Mouse (Mus musculus) left cerebral cortex, adult 9 months (tissue): ENCODE results near the gene Kirrel3.

Experiments used
- DNase-seq, 2 experiments: peaks; one replicate each; pipeline ENCODE4 v3.0.0; 2022; ENCODE audit warnings: low spot score in 2 of 2

The Kirrel3 gene

GRCm38 (mm10) chr9:35026311-35026710 is 540.6 kb downstream of the Kirrel3 start:
- no peak for DNase-seq

DNA sequence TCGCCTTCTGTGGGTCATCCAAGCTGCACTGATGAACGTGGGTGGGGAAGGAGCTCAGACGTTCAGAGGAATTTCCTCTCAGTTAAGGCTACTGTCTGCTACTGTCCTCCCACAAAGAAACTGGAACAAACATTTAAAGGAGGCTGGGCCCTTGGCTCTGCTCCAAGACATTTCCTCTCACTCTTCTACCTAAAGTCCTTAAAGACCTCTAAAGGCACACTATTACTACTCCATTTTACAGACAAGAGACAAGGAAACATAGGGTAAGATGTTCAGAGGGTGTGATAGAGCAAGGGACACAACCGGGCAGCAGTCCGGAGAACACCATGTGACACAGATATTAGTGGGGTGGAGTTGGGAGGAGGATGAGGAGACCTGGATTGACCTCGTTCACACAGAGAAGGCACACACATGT is 541.2 kb downstream of the Kirrel3 start:
- DNase-seq = peak in 1 of 2 experiments; percentile 30

GRCm38 (mm10) chr9:35027382-35027997 is 541.8 kb downstream of the Kirrel3 start:
- DNase-seq = no peak

GRCm38 (mm10) chr9:35030823-35031222 is 545.1 kb downstream of the Kirrel3 start:
- DNase-seq = peak in 1 of 2 experiments; percentile 34

- DNase-seq = no peak
These were observed 546.8 kb downstream of the Kirrel3 start for GRCm38 (mm10) chr9:35032457-35032856.

GRCm38 (mm10) chr9:35035074-35035473 is 549.4 kb downstream of the Kirrel3 start:
- DNase-seq = no peak

DNA sequence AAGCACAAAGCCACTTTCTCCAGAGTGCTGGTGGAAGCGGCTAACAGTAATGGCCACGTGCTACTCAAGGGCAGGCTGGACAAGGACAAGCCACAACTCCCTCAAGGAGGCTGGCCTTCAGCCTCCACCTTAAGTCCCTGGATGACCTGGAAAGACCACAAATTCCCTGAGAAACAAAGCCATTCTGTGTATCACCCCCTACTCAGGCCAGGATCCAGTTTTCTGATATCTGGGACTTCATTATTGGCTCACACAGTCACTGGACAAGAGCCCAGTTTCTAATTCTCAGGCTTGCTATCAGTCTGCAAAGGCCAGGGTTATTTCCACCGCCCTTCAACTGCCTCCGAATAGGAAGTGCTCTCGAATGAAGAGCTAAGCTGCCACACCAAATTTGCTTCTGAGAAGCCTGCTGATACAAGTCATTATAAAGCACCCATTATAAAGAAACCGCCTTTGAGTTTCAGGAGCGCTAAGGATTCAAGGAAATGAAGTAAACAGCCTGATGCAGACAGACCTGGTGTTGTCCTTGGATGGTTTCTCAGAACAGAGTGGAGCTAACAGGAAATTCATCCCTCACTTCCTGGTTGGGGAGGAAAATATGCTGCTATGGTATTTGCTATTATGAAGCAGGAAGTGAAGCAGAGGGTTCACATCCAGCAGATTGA is 553.4 kb downstream of the Kirrel3 start:
- peak in 1 of 2 experiments; percentile 31 for DNase-seq

DNA sequence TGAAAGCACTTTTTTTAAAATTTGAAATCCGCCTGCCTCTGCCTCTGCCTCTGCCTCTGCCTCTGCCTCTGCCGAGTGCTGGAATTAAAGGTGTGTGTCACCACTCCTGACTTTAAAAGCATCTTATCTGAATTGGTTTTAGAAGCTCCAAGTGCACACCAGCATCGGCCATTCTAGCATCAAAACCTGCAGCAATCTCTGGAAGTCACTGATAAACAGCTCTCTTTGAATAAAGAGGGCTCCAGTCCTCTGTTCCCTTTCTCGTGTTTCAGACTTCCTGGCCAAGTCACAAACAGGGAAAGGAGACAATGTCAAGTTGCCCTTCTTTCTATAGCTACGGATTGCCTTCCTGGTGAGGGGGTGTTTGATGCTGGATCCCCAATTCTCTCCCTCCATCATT is 554.2 kb downstream of the Kirrel3 start:
- DNase-seq = no peak

- DNase-seq = no peak
These were observed 555.8 kb downstream of the Kirrel3 start for GRCm38 (mm10) chr9:35041493-35041892.

- DNase-seq = no peak
These were observed 557.9 kb downstream of the Kirrel3 start for GRCm38 (mm10) chr9:35043619-35044018.

GRCm38 (mm10) chr9:35044458-35044857 is 558.8 kb downstream of the Kirrel3 start:
- DNase-seq = no peak

DNA sequence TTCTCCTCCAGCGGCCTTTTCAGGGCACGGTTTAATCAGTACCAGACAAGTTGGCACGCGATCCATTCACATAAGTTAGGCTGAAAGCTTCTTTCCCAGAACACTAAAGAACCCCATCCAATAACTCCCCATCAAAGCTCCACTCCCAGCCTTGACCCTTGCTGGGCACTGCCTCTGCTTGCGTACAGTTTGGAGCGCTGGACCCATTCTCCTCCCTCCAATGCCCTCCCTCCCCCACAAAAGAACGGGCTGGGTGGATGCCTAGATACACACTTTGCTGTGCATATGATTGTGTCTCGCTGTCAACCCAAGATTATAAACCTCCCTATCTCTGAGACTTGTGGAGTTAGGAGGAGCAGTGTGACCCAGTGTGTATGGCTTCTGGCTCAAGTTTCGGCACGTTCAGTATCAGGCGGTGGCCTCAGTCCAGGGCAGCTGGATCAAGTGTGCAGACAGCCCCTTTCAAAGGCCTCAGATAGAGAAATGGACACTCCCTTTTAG is 559.4 kb downstream of the Kirrel3 start:
- DNase-seq = no peak

DNA sequence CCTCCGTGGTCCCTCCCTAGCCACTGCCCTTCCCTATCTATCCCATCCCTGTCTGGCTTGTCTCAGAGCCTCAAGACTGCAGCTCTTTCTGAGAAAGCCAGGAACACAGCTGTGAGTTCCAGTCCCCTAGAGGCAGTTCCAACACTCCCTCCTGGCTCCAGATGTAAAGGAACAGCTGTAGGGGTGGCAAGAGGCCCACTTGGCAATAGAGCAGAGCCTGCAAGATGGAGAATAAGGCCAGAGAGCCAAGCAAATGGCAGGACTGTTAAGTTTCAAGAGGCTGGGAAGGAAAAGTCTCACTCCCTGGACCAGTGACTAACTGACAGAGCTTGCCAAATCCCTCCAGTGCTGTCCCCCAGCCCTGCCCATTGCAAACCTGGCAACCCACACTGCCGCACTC is 560.1 kb downstream of the Kirrel3 start:
- no peak for DNase-seq

GRCm38 (mm10) chr9:35048449-35048848 is 562.8 kb downstream of the Kirrel3 start:
- DNase-seq = no peak

- no peak for DNase-seq
These were observed 564.3 kb downstream of the Kirrel3 start for GRCm38 (mm10) chr9:35049891-35050527.

GRCm38 (mm10) chr9:35050701-35051454 is 565.2 kb downstream of the Kirrel3 start:
- no peak for DNase-seq

GRCm38 (mm10) chr9:35051666-35052065 is 566.0 kb downstream of the Kirrel3 start:
- peak in 1 of 2 experiments; percentile 1 for DNase-seq

DNA sequence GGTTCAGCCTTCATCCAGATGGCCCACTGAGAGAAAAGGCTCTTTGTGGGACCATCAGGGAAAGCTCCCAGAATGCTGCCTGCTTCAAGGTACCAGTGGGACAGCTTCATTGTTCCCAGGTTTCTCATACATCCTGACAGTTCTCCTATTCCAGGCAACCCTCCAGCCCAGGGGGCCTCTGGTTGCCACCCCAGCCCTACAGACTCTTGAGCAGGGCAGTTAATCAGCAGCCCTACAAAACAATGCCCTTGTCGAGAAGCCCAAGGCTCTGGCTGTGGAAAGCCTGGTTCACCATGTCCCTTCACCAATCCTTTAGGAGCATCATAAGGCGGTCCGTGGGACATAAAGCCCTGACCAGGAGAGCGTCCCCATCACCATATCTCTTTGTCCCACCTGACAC is 567.0 kb downstream of the Kirrel3 start:
- DNase-seq = peak in 1 of 2 experiments; percentile 1

DNA sequence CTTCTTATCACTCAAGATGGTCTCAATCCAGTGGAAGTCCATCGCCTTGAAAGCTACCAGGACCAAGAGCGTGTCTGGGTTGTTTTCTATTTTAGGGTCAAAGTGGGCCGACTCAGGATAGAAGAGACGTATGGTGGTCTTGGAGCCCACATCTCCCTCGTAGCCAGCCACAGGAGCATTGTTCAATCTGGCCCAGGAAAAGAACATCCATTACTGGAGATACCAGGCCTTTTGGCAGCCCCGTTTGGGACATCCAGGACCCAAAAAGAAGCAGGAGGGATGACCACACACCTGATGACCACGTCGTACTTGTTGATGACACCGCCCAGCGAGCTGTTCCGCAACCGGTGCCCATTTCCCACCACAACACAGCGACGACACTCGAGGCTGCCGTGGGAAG is 567.4 kb downstream of the Kirrel3 start:
- DNase-seq = peak in 1 of 2 experiments; percentile 1

DNA sequence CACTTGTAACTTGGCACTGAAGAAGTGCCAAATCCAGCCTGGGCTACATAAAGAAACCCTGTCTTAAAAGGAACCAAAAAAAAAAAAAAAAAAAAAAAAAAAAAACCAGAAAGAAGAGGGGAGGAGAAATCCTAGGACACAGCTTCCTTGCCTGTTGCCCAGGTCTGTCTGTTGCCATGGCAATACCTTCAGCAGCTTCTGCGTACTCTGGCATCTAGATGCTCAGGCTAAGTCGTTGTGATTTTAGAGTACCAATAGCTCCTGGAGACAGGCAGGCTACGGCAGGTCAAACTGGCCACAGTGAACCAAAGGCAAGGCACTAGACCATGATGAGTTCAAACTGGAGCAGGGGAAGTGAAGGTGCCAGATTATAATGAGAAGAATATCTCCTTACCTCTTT is 568.0 kb downstream of the Kirrel3 start:
- DNase-seq = peak in 1 of 2 experiments; percentile 2

- peak in 1 of 2 experiments; percentile 1 for DNase-seq
These were observed 570.0 kb downstream of the Kirrel3 start for GRCm38 (mm10) chr9:35055528-35056330.
